Mouse (Mus musculus) adrenal gland, adult 10 weeks (tissue): Measurements from ENCODE around the gene Zfp449. TPM values are rescaled to one million over a fixed set of nuclear protein-coding genes. Genes with fewer than 3 reads are reported as not detected.

Experiments used
- polyA plus RNA-seq: library from polyadenylated mRNA; stranded (reverse); fragments of 350-450 nt; fragmentation: Illumina TruSeq; extraction: RNeasy Lipid Tissue Mini Kit (QIAGEN cat#74804); gene quantifications from one replicate; pipeline ENCODE4 v1.2.3, GENCODE M21; 2014; ENCODE audit warnings: low read depth, low replicate concordance

The Zfp449 gene
- 17.8 TPM for polyA plus RNA-seq

GRCm38 (mm10) chrX:56346176-56346931 lies at the start of gene Zfp449:
Zfp449 (plus strand) TSS chrX:56346400.

GRCm38 (mm10) chrX:56374431-56375128 lies 28.4 kb downstream of the Zfp449 start, which contains the start of gene Smim10l2a:
Smim10l2a (plus strand) TSS chrX:56374586.

Other genes with a start within 250 kb of the Zfp449 start
- 2.9 TPM for gene 3830403N18Rik, start 209.8 kb upstream of the Zfp449 start, polyA plus RNA-seq
- not detected for gene Gm773, start 133.5 kb upstream of the Zfp449 start, polyA plus RNA-seq
- not detected for gene Smim10l2a, start 28.2 kb downstream of the Zfp449 start, polyA plus RNA-seq
- gene Gm2174, start 101.6 kb downstream of the Zfp449 start, polyA plus RNA-seq = not detected
- 93.3 TPM for gene Ints6l, start 108.5 kb downstream of the Zfp449 start, polyA plus RNA-seq
- gene Gm10477, start 178.3 kb downstream of the Zfp449 start, polyA plus RNA-seq = not detected
- gene Gm648, start 203.2 kb downstream of the Zfp449 start, polyA plus RNA-seq = not detected